Mouse (Mus musculus) liver, embryonic 14.5 days (tissue): ENCODE data around the gene Ilf2. TPM values are rescaled to one million over a fixed set of nuclear protein-coding genes. Genes with fewer than 3 reads are reported as not detected.

Experiments used
- ATAC-seq: fragments of 200-750 bp; cut with Nextera tagmentation; 2 replicates; pipeline ENCODE4 v1.8.0; 2017; ENCODE audit warnings: moderate number of reproducible peaks, mild to moderate bottlenecking, moderate library complexity; ENCODE audit not compliant: insufficient read depth
- DNase-seq, 3 experiments: peaks; one replicate each; pipeline ENCODE4 v3.0.0-alpha.2; 2012 to 2013; ENCODE audit warnings: low read depth in 3 of 3, low spot score in 3 of 3
- H3K27ac ChIP-seq: fragments of 300-500 bp; sonication (generic); 2 replicates; pipeline ENCODE4 v1.5.1; 2014; ENCODE audit warnings: moderate library complexity, mild to moderate bottlenecking, control low read depth, inconsistent platforms
- H3K27me3 ChIP-seq: fragments of 300-500 bp; sonication (generic); 2 replicates; pipeline ENCODE4 v1.6.1; 2014; ENCODE audit warnings: mild to moderate bottlenecking, low read length, moderate library complexity; ENCODE audit not compliant: control insufficient read depth, insufficient read depth
- H3K36me3 ChIP-seq: fragments of 300-500 bp; sonication (generic); replicated peaks from 2 replicates; pipeline ENCODE4 v1.6.1; 2014; ENCODE audit warnings: low read depth; ENCODE audit not compliant: control insufficient read depth, insufficient read depth
- H3K4me1 ChIP-seq, 2 experiments: fragments of 200-500 bp in 1 of 2; fragments of 300-500 bp in 1 of 2; sonication (generic) in 1 of 2; replicated peaks; 2 replicates each; pipeline ENCODE4 v1.6.1; 2012 to 2014; ENCODE audit warnings: antibody characterized with exemption in 1 of 2, inconsistent platforms in 1 of 2, low read length in 1 of 2; ENCODE audit not compliant: control insufficient read depth in 2 of 2, insufficient read depth in 2 of 2
- H3K4me2 ChIP-seq: fragments of 300-500 bp; sonication (generic); 2 replicates; pipeline ENCODE4 v1.6.1; 2014; ENCODE audit warnings: low read depth, mild to moderate bottlenecking, control low read depth, moderate library complexity
- H3K4me3 ChIP-seq, 2 experiments: fragments of 200-500 bp in 1 of 2; fragments of 300-500 bp in 1 of 2; sonication (generic) in 1 of 2; 2 replicates each; pipeline ENCODE4 v1.5.1; 2012 to 2014; ENCODE audit warnings: low read depth in 2 of 2, low read length in 2 of 2, mild to moderate bottlenecking in 2 of 2, control low read depth in 1 of 2, inconsistent platforms in 1 of 2, moderate library complexity in 1 of 2; ENCODE audit not compliant: insufficient read depth in 1 of 2
- H3K9ac ChIP-seq: fragments of 300-500 bp; sonication (generic); replicated peaks from 2 replicates; pipeline ENCODE4 v1.6.1; 2014; ENCODE audit warnings: mild to moderate bottlenecking, control low read depth, moderate library complexity
- H3K9me3 ChIP-seq: fragments of 300-500 bp; sonication (generic); 2 replicates; pipeline ENCODE4 v1.6.1; 2016; ENCODE audit warnings: low read length, mixed read lengths; ENCODE audit not compliant: control insufficient read depth
- CTCF ChIP-seq: IDR thresholded peaks from 2 replicates; pipeline ENCODE4 v1.5.1; 2016; ENCODE audit warnings: antibody characterized with exemption, low read depth, control low read depth
- EP300 ChIP-seq: IDR thresholded peaks from 2 replicates; pipeline ENCODE4 v1.6.1; 2016; ENCODE audit warnings: antibody characterized with exemption, low read depth
- WGBS: fragments of 180-500 bp; shearing (Covaris S2); extraction: QIAGEN DNeasy Blood & Tissue Kit; methylation state at CpG from one replicate; pipeline ENCODE4 v1.1.7; 2014; ENCODE audit not compliant: insufficient replicate concordance; 5-methylcytosine and 5-hydroxymethylcytosine counted together
- polyA plus RNA-seq, 2 experiments: library from polyadenylated mRNA; depleted of rRNA in 1 of 2; stranded (reverse) in 1 of 2; unstranded in 1 of 2; fragments of >200 nt; fragmentation: Nextera tagmentation in 1 of 2; extraction: Ambion mirVana in 1 of 2; gene quantifications; 2 replicates each; pipeline versions ENCODE4 v1.2.1 to v1.2.3; 2012 to 2014

The Ilf2 gene
- polyA plus RNA-seq, 2 experiments = 34.5 to 46.5 TPM

GRCm38 (mm10) chr3:90513796-90514590 lies 38.1 kb downstream of the Ilf2 start, which contains the start of the genes S100a1 and S100a13:
Gene S100a1 (minus strand): TSS chr3:90514392.
Gene S100a13 (plus strand): TSS chr3:90514435.
- peak; percentile 17 for ATAC-seq
- TF ChIP-seq EP300 = no peak
- peak; percentile 59 for TF ChIP-seq CTCF
- Histone ChIP-seq H3K4me3 (peak within 1 kb of the TSS; percentile 54 to 66), H3K4me2 (peak within 1 kb of the TSS; percentile 98), H3K4me1 (peaks cover 5 to 19% of the 10 kb centered on the region in 2 experiments), H3K9me3 (no peaks in the 10 kb centered on the region), H3K36me3 (no peaks in the 10 kb centered on the region), H3K27me3 (no peaks in the 10 kb centered on the region; the same call in 1 of the 2 replicates), H3K27ac (no peak within 1 kb of the TSS), H3K9ac (peak within 1 kb of the TSS; percentile 68)
- 3% methylated on average over 25 of the region's 25 CpGs for WGBS
- peak in 1 of 3 experiments; percentile 45 for DNase-seq

DNA sequence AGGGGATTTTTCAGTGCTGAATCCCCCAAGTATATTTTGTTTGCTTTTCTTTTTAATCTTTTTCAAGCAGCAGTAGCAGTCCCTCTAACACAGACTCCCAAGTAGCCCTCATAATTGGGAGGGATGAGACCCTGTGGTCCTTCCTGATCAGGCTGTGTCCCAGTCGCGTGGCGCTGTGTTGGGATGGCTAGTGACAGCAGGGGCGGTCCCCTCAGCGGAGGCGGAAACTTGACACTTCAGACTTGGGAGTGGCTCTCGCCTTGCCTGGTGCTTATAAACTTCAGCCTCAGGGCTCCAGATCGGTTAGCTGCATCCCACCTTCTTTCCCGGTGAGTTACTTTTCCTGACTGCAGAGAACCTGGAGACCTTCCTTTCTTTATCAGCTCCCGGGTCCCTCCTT lies 38.8 kb downstream of the Ilf2 start:
- peak; percentile 45 to 50 (median 47) for DNase-seq
- WGBS = 0% methylated on average over 10 of the region's 10 CpGs
- H3K9ac ChIP-seq = peak overlapping the region; percentile 68
- H3K9me3 ChIP-seq = no peaks in the 10 kb centered on the region
- H3K4me1 ChIP-seq = peaks cover 5 to 19% of the 10 kb centered on the region in 2 experiments
- H3K27ac ChIP-seq = no peak overlapping the region
- ATAC-seq = peak; percentile 77
- peak overlapping the region; percentile 54 to 66 for H3K4me3 ChIP-seq
- TF ChIP-seq CTCF = no peak
- no peak for TF ChIP-seq EP300
- H3K4me2 ChIP-seq = peak overlapping the region; percentile 98
- H3K36me3 ChIP-seq = no peaks in the 10 kb centered on the region
- H3K27me3 ChIP-seq = no peaks in the 10 kb centered on the region; the same call in 1 of the 2 replicates

DNA sequence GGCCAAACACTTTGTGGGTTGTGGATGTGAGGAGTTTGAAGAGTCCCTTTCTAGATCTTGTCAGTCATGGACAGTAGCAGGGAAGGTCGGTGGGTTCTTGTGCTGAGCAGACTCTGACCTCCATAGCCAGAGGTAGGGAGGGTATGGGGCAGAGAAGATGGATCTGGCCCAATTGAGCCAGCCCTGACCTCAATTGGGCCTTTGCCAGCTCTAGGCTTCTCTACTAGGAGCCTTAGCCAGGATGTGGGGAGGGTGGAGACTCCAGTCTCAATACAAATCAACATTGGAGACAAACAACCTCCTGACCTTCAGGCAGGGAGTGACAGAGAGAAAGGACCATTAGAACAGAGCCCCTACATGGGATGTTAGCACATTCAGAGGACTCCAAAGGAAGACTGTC lies 39.3 kb downstream of the Ilf2 start:
- no peak for DNase-seq
- ATAC-seq = no peak

DNA sequence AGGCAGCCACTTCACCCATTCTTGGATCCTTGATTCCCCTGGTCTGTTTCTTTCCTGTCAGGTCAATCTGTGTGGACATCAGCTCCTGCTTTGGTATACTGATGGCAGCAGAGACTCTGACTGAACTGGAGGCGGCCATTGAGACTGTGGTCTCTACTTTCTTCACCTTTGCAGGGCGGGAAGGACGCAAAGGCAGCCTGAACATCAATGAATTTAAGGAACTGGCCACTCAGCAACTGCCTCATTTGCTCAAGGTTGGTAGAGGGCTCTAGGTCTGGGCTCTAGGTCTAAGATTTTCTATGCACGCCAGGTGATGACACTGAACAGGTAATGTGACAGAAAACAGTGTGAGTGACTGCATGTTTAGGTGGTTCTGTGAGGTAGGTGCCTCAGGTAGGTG lies 39.9 kb downstream of the Ilf2 start:
- Histone ChIP-seq H3K4me3 (no peak overlapping the region), H3K9ac (no peak overlapping the region)
- TF ChIP-seq EP300 (no peak), CTCF (no peak)

More for the DNA sequence above, 39.3 kb downstream of the Ilf2 start:
- no peak for TF ChIP-seq CTCF
- no peak for TF ChIP-seq EP300
- WGBS = 25% methylated on average over 1 of the region's 1 CpGs
- peaks cover 5 to 19% of the 10 kb centered on the region in 2 experiments for H3K4me1 ChIP-seq
- peak overlapping the region; percentile 98 for H3K4me2 ChIP-seq
- no peaks in the 10 kb centered on the region for H3K9me3 ChIP-seq
- H3K9ac ChIP-seq = peak overlapping the region; percentile 68
- peak overlapping the region; percentile 54 to 66 for H3K4me3 ChIP-seq
- no peak overlapping the region for H3K27ac ChIP-seq
- H3K27me3 ChIP-seq = no peaks in the 10 kb centered on the region; the same call in 1 of the 2 replicates
- no peaks in the 10 kb centered on the region for H3K36me3 ChIP-seq

DNA sequence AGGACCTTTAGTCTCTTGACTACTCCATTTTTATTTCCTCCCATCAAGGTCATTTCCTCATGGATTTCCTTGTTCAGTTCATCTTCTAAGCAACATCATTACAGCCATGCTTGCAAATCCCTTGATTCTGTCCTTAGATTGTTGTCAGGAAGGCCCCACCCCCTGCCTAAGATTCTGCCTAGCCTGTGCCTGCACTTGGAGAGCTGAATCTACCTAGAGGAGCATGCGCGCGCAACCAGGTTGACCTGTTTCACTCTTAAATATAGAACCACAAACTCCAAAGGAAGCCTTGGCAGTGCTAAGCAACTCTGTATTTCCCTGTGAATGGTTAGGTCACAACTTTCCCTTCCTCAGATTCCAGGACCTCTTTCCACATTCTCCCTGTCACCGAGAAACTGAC lies 41.8 kb downstream of the Ilf2 start:
- Histone ChIP-seq H3K4me3 (no peak overlapping the region), H3K4me2 (no peak overlapping the region), H3K9me3 (no peaks in the 10 kb centered on the region), H3K4me1 (peaks cover 5 to 19% of the 10 kb centered on the region in 2 experiments), H3K27me3 (no peaks in the 10 kb centered on the region; the same call in 1 of the 2 replicates), H3K9ac (no peak overlapping the region), H3K27ac (no peak overlapping the region), H3K36me3 (no peaks in the 10 kb centered on the region)
- TF ChIP-seq EP300 = no peak
- no peak for TF ChIP-seq CTCF
- DNase-seq = no peak
- WGBS = 89% methylated on average over 4 of the region's 4 CpGs
- ATAC-seq = no peak

More for the DNA sequence above, 39.9 kb downstream of the Ilf2 start:
- Histone ChIP-seq H3K4me2 (no peak overlapping the region), H3K27ac (no peak overlapping the region), H3K9me3 (no peaks in the 10 kb centered on the region), H3K27me3 (no peaks in the 10 kb centered on the region; the same call in 1 of the 2 replicates), H3K4me1 (peaks cover 5 to 19% of the 10 kb centered on the region in 2 experiments), H3K36me3 (no peaks in the 10 kb centered on the region)
- 87% methylated on average over 4 of the region's 4 CpGs for WGBS
- DNase-seq (no peak), ATAC-seq (no peak)
